Mouse (Mus musculus): Measurements from ENCODE around the gene Jun.

The Jun gene

DNA sequence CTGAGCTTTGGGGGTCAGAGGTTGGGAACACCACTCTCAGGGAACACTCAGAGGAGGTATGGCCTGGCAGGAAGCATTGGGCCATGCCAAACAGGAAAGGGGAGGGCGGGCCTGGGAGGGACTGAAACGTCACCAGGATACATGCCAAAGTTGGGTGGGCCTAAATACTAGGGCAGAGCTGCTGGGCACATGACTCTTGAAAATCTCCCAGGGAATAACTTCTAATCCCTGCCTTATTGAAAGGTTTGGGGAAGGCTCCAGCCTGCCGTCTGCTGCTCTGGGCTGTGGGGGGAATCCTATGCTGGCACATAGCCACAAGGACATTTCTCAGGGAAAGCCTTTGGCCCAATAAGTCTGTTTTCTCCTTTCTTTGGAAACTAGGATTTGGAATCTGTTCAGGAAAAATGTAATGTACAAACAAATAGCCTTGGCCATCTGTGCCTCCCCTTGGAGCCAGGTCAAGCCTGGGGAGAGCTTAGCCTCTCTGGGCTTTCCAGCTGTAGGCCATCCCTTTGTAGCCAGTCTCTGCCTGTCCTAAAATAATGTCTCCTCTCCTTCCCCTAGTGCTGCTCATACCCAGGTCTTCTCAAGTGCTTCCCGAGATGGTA is 30.6 kb upstream of the Jun start:
- ChIA-PET POLR2A (interaction anchor here in 2 of 4 experiments (1.3 to 1.5 kb wide), 2 partner anchors 31 kb away, joined by 4 to 7 read pairs; partner anchors contain the start of gene Jun (in 2 of the 2)), CTCF (no interaction called here)

DNA sequence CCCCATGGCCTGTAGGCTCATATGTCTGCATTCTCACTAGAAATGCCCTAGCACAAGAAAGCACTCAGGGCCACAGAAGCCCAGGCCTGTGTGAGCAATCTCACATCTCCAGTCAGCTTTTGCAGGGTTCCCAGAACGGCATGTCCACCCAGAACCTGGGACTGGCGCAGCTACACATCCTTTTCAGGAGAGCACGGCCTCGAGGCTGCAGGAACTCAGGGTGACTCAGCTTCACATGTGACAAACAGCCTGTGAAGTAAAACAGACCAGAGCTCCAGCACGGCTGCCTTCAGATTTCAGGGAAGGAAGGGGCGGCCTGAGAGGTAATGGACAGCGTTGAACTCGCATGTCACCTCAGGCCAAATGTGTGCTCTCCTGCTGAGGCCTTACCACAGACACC is 29.6 kb upstream of the Jun start:
- ChIA-PET POLR2A (interaction anchor here in 1 of 4 experiments (0.7 to 1.5 kb wide), 2 partner anchors 30 to 72 kb away, joined by 3 to 4 read pairs; partner anchors contain the start of gene Jun), CTCF (no interaction called here)

DNA sequence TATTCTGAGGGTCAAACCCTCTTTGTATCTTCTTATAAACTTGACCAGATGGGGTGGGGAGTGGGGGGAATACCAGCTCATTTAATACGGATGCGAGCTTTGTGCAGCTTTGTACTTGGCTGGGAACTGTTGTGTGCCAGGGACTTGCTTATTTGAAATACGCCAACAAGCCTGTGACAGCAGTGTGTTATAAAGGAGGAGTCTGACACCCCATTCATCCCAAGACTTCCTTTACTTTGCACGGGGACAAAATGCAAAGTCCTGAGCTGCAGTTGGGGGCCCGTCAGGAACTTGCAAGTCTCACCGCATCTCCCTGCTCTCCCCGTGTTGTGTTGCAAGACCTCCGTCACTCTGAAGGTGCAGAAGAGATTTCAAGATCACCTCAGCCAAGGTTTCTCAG is 26.6 kb upstream of the Jun start:
- CTCF ChIA-PET: interaction anchor here in 1 of 4 experiments (0.7 kb wide), 1 partner anchor 8 kb away, joined by 4 read pairs; no protein-coding TSS in a partner anchor
- POLR2A ChIA-PET: interaction anchor here in 3 of 4 experiments (1.4 to 2.1 kb wide), 7 partner anchors 17 to 85 kb away, joined by 3 to 10 read pairs (median 4); partner anchors contain the start of gene Jun (in 3 of the 3)

DNA sequence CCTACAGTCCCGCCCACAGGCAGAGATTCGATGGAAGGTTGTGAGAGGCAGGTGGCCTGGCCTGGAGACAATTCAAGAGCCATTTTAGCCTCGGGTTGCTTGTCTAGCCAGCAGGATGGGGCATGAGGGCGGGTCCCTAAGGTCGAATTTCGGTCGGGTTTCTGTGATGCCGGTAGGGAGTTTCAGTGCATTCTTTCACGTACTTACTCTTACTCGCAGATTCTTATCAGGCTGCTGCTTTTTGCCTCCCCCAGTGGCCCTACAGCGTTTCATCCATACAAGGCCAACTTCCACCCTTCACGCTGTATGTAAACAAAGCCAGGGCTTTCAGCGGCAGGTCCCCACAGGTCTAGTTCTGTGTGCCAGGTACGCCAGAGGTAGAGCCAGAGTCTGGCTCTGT is 24.3 kb upstream of the Jun start:
- CTCF ChIA-PET: interaction anchor here in 1 of 4 experiments (0.5 kb wide), 1 partner anchor 77 kb away, joined by 4 read pairs; no protein-coding TSS in a partner anchor
- POLR2A ChIA-PET: interaction anchor here in 3 of 4 experiments (1.1 to 1.6 kb wide), 4 partner anchors 23 to 86 kb away, joined by 3 to 4 read pairs (median 4); partner anchors contain the start of gene Jun (in 2 of the 3)

GRCm38 (mm10) chr4:95075591-95076002 is 23.6 kb upstream of the Jun start:
- ChIA-PET CTCF (interaction anchor here in 1 of 4 experiments (0.5 kb wide), 1 partner anchor 78 kb away, joined by 4 read pairs; no protein-coding TSS in a partner anchor), POLR2A (interaction anchor here in 3 of 4 experiments (1.1 to 3.4 kb wide), 5 partner anchors 22 to 87 kb away, joined by 3 to 17 read pairs (median 4); partner anchors contain the start of gene Jun (in 3 of the 3))

DNA sequence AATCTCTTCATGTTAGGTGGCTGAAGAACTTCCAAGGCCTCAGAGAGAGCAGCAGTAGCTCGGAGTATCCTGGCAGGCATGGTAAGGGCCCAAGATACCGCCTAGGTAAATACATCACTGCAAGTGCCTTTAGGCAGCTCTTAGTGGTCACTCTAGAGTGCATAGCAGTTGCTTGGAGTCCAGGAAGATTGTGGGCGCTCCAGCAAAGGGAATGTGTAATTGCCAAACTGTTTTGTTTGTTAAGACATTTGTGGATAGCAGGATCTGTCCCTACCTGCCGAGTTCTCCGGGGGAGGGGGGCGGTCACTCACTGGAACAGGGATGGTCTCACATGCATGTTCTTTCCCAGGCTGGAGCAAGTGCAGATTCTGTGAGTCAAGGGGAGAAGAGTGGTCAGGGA is 22.3 kb upstream of the Jun start:
- POLR2A ChIA-PET: interaction anchor here in 1 of 4 experiments (3.4 kb wide), 1 partner anchor 23 kb away, joined by 17 read pairs; the partner anchor contains the start of gene Jun
- CTCF ChIA-PET: no interaction called here

- POLR2A ChIA-PET: interaction anchor here in 3 of 4 experiments (0.5 to 3.4 kb wide), 7 partner anchors 15 to 457 kb away, joined by 3 to 17 read pairs (median 3); partner anchors contain the start of gene Jun (in 1 of the 3)
- CTCF ChIA-PET: interaction anchor here in 1 of 4 experiments (0.6 kb wide), 1 partner anchor 165 kb away, joined by 3 read pairs; no protein-coding TSS in a partner anchor
Measured at GRCm38 (mm10) chr4:95073214-95073750, 21.3 kb upstream of the Jun start.

DNA sequence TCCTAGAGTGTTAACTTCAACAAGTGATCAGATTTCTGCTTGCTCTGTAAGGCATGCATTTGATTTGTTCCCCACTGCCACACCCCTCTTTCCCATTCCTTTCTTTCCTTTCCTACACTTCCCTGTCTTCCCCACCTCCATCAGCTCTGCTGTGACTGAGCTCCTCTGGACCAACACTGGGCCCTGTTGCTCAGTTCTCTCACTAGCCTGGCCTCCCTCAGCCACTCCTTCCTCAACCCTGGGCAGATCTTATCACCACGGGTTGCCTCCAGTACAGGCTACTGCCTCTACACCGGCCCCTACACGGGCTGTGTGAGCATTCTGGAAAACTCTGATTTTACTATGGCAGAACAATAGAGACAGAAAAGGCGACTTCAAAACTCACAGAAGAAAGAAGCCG is 18.4 kb upstream of the Jun start:
- ChIA-PET CTCF (interaction anchor here in 1 of 4 experiments (0.5 kb wide), 1 partner anchor 8 kb away, joined by 4 read pairs; no protein-coding TSS in a partner anchor), POLR2A (interaction anchor here in 1 of 4 experiments (4.4 kb wide), 1 partner anchor 18 kb away, joined by 25 read pairs; the partner anchor contains the start of gene Jun)

- ChIA-PET POLR2A (interaction anchor here in 3 of 4 experiments (1.3 to 4.4 kb wide), 5 partner anchors 11 to 17 kb away, joined by 3 to 25 read pairs (median 4); partner anchors contain the start of gene Jun (in 3 of the 3)), CTCF (no interaction called here)
Measured at GRCm38 (mm10) chr4:95068045-95068948, 16.3 kb upstream of the Jun start.

GRCm38 (mm10) chr4:95063609-95064210 is 11.7 kb upstream of the Jun start:
- ChIA-PET POLR2A (interaction anchor here in 2 of 4 experiments (1.2 to 1.5 kb wide), 2 partner anchors 10 to 12 kb away, joined by 3 read pairs; partner anchors contain the start of gene Jun (in 2 of the 2)), CTCF (no interaction called here)

- CTCF ChIA-PET: no interaction called here
- POLR2A ChIA-PET: interaction anchor here in 1 of 4 experiments (1.2 to 1.4 kb wide), 2 partner anchors 10 to 11 kb away, joined by 3 to 6 read pairs; partner anchors contain the start of gene Jun
Measured at GRCm38 (mm10) chr4:95062873-95063272, 10.9 kb upstream of the Jun start.

- ChIA-PET POLR2A (interaction anchor here in 2 of 4 experiments (0.5 to 1.6 kb wide), 7 partner anchors 8 to 105 kb away, joined by 3 to 5 read pairs (median 3); no protein-coding TSS in a partner anchor), CTCF (interaction anchor here in 2 of 4 experiments (0.5 to 0.6 kb wide), 2 partner anchors 255 to 354 kb away, joined by 3 read pairs; no protein-coding TSS in a partner anchor)
Measured at GRCm38 (mm10) chr4:95057264-95057663, 5.2 kb upstream of the Jun start.

DNA sequence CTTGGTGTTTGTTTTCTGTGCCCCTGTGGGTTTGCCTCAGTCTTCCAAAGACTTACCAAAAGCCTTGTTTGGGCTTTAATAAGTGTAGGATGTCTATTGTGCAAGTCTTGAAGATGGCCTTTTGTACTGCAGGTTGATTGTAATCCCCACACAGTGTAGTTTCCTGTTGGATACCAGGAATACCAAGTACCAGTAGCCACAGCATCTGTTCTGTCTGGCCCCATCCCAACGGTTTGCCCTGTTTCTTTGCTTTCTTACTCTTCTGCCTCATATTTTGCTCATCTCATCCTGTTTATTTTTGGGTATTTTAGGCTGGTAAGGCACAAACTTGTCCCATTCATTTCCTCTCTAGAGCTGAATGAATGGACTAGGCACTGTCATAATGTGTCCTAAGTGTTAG is 3.3 kb upstream of the Jun start:
- POLR2A ChIA-PET: interaction anchor here in 2 of 4 experiments (1.1 to 1.6 kb wide), 3 partner anchors 10 to 108 kb away, joined by 3 to 5 read pairs (median 3); no protein-coding TSS in a partner anchor

GRCm38 (mm10) chr4:95054336-95054735 is 2.3 kb upstream of the Jun start:
- POLR2A ChIA-PET: interaction anchor here in 3 of 4 experiments (0.6 to 7.1 kb wide), 22 partner anchors 30 to 913 kb away, joined by 3 to 173 read pairs (median 6); partner anchors contain the start of gene Hook1 (in 1 of the 3)

More for the DNA sequence above, 3.3 kb upstream of the Jun start:
- CTCF ChIA-PET: no interaction called here

DNA sequence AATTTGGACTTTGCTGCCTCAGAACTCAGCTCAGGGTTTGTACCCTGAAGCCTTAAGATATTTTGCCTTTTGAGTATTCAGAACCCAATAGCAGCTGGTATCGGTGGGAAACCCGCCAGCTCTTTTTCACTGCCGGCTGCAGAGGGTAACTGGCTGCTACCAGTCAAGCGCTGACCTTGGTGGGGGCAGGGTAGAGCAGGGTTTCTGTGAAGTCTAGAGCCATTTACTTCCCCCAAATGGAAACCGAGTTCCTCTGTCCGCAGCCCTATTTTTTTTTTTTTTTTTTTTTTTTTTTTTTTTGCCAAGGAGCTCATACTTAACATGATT is 1.7 kb upstream of the Jun start:
- POLR2A ChIA-PET: interaction anchor here (0.6 to 7.1 kb wide), 48 partner anchors 9 to 913 kb away, joined by 3 to 173 read pairs (median 4); partner anchors contain the start of genes Fggy (in 1 of the 4) and Hook1 (in 1 of the 4)
- CTCF ChIA-PET: interaction anchor here (0.6 to 1.2 kb wide), 12 partner anchors 30 to 954 kb away, joined by 3 to 12 read pairs (median 4); no protein-coding TSS in a partner anchor

More at GRCm38 (mm10) chr4:95054336-95054735, 2.3 kb upstream of the Jun start:
- CTCF ChIA-PET: interaction anchor here (0.6 to 1.2 kb wide), 8 partner anchors 31 to 953 kb away, joined by 3 to 12 read pairs (median 4); no protein-coding TSS in a partner anchor

DNA sequence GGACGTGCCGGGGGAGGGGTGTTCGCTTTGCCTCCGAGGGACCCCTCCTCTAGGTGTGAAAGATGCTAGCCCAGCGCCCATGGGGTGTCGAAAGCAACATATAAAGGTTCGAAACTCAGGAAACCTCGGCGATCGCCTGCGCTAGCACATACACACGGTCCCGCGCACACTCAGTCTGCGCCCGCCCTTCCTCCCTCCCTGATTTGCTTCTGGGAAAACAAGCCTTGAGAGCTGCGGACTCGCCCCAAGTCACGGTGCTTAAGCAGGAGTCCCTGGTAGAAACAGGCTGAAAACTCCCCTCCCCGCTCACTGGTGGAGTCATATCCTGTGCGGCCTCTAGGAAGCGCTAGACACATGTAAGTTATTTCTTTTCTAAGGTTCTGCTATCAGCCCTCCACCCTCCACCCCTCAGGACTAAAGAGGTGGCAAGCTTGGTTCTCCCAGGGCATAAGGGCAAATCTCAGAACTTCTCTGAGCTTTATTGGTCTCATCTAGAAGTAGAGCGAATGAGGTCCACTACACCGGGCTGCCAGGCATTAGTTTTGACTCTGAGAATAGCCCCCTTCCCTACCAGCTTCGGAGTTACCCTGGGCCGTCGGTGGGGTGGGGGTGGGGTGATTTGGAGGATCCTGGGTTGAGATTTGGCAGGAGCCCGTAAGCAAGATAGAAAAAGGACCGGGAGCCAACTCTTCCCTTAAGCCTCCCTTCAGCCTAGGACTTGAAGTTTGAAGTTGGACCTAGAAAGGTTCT is 1.2 kb upstream of the Jun start:
- ChIA-PET POLR2A (interaction anchor here (0.6 to 7.1 kb wide), 73 partner anchors 10 to 1546 kb away, joined by 3 to 173 read pairs (median 4); partner anchors contain the start of genes Mysm1 (in 2 of the 4), Fggy (in 1 of the 4) and Hook1 (in 1 of the 4)), CTCF (interaction anchor here (0.6 to 1.2 kb wide), 11 partner anchors 40 to 1624 kb away, joined by 3 to 12 read pairs (median 4); no protein-coding TSS in a partner anchor)

Measured in embryonic stem cell, embryonic (primary cell).